Mouse (Mus musculus) left cerebral cortex, postnatal 25 days (tissue): ENCODE results near the gene Fam69a. TPM values are rescaled to one million over a fixed set of nuclear protein-coding genes. Genes with fewer than 3 reads are reported as not detected.
"Not testable (repeated sequence)": the region's sequence is repeated elsewhere in the genome, so short reads cannot be mapped to it uniquely, and the experiment has no call there.

Experiments used
- DNase-seq, 2 experiments: peaks; one replicate each; pipeline ENCODE4 v3.0.0; 2022; ENCODE audit warnings: low spot score in 2 of 2, mixed read lengths in 1 of 2
- intact Hi-C: fragments of 180-260 bp; cut with DNase I; formaldehyde crosslinking; loops from one replicate; pipeline ENCODE4 v1.15.1; 2025
- total RNA-seq, 2 experiments: library from RNA; stranded (reverse); gene quantifications; 2 replicates each; pipeline ENCODE4 v1.2.3; 2021

The Fam69a gene
- total RNA-seq, 2 experiments from 2014 or later = 31.4 to 32.1 TPM

GRCm38 (mm10) chr5:107959624-107960300 lies 27.1 kb downstream of the Fam69a start:
- no peak for DNase-seq
- intact Hi-C loops = no loop called here

DNA sequence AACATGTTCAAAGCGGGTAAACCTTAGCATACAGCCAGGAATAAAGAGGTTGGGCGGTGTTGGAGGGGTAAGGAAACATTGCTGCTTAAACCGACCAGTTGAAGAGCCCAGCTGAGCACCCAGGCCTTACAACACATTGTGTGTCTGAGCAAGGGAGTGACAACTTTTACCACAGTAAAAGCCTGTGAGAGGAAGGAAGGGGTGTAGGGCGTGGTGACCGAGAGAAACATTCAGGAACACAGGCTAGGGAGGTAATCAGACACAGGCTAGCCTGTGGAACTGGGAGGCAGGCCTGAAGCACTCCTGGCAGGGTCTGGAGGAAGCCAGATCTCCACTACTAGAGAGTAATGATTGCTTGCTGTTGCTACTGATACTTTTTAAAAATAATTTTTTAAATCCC lies 36.2 kb downstream of the Fam69a start:
- intact Hi-C loops = no loop called here
- DNase-seq = no peak

- DNase-seq = no peak
- intact Hi-C loops = no loop called here
Observed at GRCm38 (mm10) chr5:107949607-107950006, 37.3 kb downstream of the Fam69a start.

DNA sequence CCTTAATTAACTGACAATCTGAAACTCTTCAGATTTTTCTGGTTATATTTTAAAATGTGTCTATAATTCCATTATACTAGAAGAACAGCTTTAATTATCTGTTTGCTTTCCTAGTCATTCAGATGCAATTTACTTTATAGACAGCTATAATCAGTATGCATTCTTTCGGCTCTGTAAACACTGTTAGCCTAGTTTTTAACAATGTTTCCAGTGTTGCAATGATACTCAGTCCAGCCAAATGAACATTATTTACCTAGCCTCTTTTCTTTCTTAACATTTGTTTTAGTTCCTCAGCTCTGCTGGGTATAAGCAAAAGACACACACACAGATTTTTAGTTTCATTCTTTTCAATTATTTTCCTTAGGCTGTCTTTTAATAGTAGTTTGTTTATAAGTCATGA lies 38.0 kb downstream of the Fam69a start:
- DNase-seq = no peak
- intact Hi-C loops = no loop called here

DNA sequence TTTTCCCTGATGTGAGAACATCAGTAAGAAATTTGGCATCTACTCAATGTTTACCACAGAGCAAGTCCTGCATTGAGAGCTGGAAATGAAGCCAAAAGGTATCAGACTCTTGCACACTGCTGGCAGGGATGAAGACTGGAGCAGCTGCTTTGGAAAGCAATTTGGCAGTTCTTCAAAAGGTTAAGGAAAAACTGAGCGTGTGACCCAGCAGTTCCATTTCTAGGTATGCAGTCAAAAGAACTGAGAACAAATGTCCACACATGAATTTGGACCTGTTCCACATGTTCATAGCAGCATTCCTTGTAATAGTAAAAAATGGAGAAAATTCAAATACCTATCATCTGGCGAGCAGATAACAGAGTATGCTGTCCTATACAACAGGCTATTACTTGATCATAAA lies 39.3 kb downstream of the Fam69a start:
- intact Hi-C loops = no loop called here
- no peak for DNase-seq

DNA sequence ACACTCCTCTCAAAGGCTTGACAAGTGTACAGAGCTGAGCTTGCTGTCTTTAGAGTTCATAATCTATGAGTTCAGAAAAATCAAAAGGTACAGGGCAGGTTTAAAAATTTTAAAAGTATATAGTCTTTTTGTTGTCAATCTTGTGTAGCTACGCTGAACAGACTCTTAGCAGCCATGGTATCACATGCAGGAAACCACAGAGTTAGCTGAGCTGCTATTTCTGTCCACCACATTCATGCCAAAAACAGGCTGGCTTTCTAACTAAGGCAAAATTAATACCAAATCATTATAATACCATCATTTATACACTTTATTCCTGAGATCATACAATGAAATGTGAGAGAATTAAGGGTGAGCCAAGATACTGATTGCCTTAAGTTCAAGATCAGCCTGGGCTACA lies 40.4 kb downstream of the Fam69a start:
- intact Hi-C loops = no loop called here
- DNase-seq = no peak

DNA sequence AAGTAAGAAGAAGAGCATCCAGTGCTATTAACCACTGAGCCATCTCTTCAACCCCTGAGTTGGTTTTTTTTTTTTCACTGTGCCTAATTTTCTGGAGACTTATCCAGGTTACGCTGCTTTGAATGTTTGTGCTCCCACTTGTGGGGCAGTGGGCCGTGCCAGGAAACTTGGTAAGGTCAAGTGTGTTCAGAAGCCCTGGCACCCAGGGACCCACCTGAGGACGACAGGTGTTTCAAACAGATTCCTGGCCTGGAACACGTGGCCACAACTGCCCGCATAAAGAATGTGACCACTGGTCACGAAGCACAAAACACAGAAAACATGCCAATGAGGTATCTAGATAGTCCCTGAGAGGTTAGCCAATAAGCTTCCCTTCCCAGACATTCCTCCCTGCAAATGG lies 43.4 kb downstream of the Fam69a start:
- no peak for DNase-seq
- intact Hi-C loops = no loop called here

DNA sequence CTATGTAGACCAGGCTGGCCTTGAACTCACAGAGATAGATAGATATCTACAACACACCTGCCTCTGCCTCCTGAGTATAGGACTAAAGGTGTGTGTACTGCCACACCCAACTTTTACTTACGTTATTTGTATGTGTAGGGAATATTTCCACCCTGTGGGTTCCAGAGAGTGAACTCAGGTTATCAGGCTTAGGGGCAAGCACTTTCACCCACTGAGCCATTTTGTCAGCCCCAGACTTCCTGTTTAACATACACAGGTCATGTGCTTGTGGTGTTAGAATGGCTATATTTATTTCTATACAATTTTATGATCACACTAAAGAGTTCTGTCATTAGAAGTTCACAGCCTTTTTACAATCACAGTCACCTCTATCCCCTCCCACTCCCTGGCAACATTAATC lies 43.9 kb downstream of the Fam69a start:
- DNase-seq = no peak
- intact Hi-C loops = no loop called here

DNA sequence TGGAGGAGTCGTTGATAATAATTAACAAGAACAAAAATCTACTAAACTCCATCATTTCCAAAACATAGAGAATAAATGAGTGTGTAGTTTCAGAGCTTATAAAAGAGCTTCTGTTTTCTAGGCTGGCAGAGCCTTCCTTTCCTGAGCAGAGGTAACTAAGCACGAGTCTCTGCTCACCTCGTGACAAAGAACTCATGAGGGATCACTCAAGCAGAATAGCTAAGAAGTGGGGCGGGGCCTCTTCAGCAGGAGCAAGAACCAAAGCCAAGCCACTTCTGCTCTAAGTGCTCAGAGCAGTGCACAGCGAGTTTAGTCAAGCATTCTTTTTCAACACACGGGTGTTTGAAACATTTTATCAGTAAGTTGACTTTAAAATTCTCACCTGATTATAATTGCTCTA lies 45.7 kb downstream of the Fam69a start:
- intact Hi-C loops = no loop called here

GRCm38 (mm10) chr5:107939701-107940100 lies 47.2 kb downstream of the Fam69a start:
- intact Hi-C loops = no loop called here
- no peak for DNase-seq

More for the DNA sequence above, 45.7 kb downstream of the Fam69a start:
- DNase-seq = no peak

DNA sequence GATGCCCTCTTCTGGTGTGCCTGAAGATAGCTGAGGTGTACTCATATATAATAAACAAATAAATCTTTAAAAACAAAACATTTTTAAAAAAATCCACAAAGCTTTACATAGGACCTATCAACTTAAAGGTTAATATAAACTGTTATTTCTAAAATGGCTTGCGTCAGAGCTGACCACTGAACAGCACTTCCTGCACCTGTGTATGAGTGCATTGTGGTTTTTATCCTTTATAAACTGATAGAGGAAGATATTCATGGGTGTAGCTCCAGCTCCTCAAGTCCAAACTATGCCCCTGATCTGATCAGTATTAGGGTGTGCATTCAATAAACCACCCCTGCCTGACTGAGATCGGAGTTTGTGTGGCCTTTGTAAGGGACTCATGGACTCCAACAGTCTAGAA lies 48.0 kb downstream of the Fam69a start:
- no peak for DNase-seq
- intact Hi-C loops = no loop called here

GRCm38 (mm10) chr5:107938483-107938882 lies 48.4 kb downstream of the Fam69a start:
- intact Hi-C loops, DNase-seq: not testable (repeated sequence)

DNA sequence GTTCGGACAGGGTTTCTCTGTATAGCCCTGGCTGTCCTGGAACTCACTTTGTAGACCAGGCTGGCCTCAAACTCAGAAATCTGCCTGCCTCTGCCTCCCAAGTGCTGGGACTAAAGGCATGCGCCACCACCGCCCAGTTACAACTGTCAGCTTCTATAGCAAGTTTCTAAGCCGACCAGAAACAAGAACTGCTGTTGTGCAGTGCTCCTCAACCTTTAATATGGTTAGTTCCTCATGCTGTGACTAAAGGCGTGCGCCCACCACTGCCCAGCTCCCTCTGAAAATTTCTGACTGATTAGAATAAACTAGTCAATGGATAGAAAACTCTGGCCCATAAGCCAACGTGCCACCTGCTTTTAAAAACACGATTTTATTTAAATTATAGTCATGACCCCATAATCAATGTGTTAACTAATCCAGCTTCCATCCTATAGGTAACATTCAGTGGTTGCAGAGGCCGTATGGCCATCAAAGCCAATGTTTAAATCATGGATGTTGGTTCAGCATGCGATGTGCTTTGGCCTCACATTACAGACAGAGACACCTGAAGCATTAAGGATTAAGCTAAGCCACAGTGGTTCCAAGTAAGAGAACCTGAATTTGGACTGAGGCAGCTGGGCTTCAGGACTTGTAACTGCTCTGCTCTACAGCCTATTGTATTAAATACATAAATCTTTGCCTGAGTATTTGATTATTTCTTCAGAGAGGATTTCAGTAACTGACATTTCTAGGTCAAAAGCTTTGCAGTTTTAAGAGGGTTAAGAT lies 50.1 kb downstream of the Fam69a start:
- intact Hi-C loops = no loop called here
- DNase-seq = no peak

GRCm38 (mm10) chr5:107934770-107935543 lies 51.9 kb downstream of the Fam69a start:
- intact Hi-C loops = no loop called here
- DNase-seq = no peak

GRCm38 (mm10) chr5:107933202-107933974 lies 53.5 kb downstream of the Fam69a start:
- intact Hi-C loops = no loop called here
- DNase-seq = no peak

- intact Hi-C loops = no loop called here
- no peak for DNase-seq
Observed at GRCm38 (mm10) chr5:107932556-107932955, 54.3 kb downstream of the Fam69a start.

DNA sequence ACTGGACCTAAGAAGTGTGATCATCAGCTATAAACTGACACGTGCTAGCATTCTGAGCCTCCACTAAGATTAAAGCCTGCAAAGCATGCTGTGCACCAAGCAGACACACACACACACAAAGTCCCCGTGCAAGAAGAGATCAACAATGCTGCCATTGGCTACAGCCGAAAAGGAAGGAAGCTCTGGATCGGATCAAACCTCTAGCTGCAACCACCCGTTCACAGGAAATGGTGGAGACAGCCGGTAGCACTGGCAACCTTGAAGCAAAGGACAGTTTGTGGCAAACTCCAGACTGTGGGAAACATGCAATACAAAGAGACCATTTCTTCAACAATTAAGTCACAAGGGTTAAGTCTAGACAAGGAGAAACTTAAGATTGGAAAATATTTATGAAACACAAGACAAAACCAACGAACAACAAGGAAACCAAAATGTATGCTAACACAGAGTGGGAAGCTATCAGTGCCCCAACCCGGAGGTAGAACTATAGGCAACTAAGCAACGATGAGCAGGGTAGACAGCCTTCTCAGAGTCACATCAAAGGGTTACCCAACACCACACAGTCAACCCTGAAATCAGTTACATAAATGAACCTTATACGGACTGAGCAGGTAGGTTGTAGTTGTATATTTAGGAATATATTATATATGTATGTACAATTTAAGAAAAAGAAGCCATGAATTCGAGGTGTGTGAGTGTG lies 60.2 kb downstream of the Fam69a start:
- no peak for DNase-seq
- intact Hi-C loops = no loop called here

- intact Hi-C loops = loop anchor here (5.0 kb wide), 2 partner anchors 108 to 158 kb away; no protein-coding TSS in a partner anchor
- DNase-seq = peak in 1 of 2 experiments; percentile 18
Observed at GRCm38 (mm10) chr5:107924564-107924963, 62.3 kb downstream of the Fam69a start.

DNA sequence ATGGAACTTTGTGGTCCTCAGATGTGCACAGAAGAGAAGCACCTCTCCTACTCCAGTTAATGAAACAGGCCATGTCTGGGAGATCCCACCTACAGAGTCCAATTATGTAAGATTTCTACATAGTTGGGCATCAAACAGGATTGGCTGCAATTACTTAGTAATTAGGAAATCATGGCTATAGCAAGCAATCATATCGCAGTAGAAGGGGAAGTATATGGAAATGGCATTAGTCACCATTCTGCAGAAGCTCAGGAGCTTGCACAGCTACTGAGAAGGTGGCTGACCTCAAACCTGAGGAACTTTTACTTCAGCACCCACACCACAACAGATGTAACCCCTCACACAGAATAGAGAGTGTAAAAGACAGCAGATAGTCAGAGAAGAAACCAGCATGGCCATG lies 64.0 kb downstream of the Fam69a start:
- intact Hi-C loops = loop anchor here (5.0 kb wide), 2 partner anchors 109 to 159 kb away; no protein-coding TSS in a partner anchor
- DNase-seq = no peak
